Comparison of ENCODE assay signal across 20 mouse cellular contexts in genomic region chr17:43794731-43795280, GRCm38 (mm10). TPM values are rescaled to one million over a fixed set of nuclear protein-coding genes. Genes with fewer than 3 reads are reported as not detected.
A peak's percentile ranks its signal among the peaks of the same experiment; 100 is the strongest.
DNase-seq lines count a peak whose midpoint lies in the region; ATAC-seq lines count a peak whose summit lies in the region.
"Had no signal": no experiment of that assay in that cellular context is flagged by ENCODE, and none has a peak within 500 bp of the region (broad histone marks: within the 10 kb centered on the region; RNA-seq: fewer than 3 reads in every experiment).

No protein-coding gene starts in this region.

- no peak overlapping the region for H3K4me2 ChIP-seq in kidney, embryonic 16.5 days (replicated peaks; ENCODE audit: low read depth, low read length)
- H3K4me2 ChIP-seq: forebrain, embryonic 15.5 days; hindbrain, embryonic 15.5 days; midbrain, embryonic 11.5 days had no signal

- no peak overlapping the region for H3K9ac ChIP-seq in kidney, embryonic 16.5 days (replicated peaks; ENCODE audit: low read length)
- H3K9ac ChIP-seq: forebrain, embryonic 15.5 days; hindbrain, embryonic 15.5 days; liver, embryonic 14.5 days had no signal

- WGBS in kidney, embryonic 16.5 days, result 71% methylated on average over 1 of the region's 1 CpGs

- no peaks in the 10 kb centered on the region for H3K4me1 ChIP-seq in kidney, embryonic 16.5 days (ENCODE audit: insufficient read depth, low read length)
- H3K4me1 ChIP-seq: forebrain, embryonic 15.5 days; hindbrain, embryonic 15.5 days had no signal

- no peak overlapping the region for H3K4me3 ChIP-seq in kidney, embryonic 16.5 days (ENCODE audit: low read length)
- H3K4me3 ChIP-seq: forebrain, embryonic 15.5 days; hindbrain, embryonic 15.5 days; left cerebral cortex, adult 2 months had no signal

- no peaks in the 10 kb centered on the region for H3K36me3 ChIP-seq in kidney, embryonic 16.5 days (ENCODE audit: insufficient read depth, low read length)
- H3K36me3 ChIP-seq: forebrain, embryonic 15.5 days; hindbrain, embryonic 15.5 days had no signal

- H3K27ac ChIP-seq in kidney, embryonic 16.5 days (ENCODE audit: low read length), result no peak overlapping the region
- H3K27ac ChIP-seq: forebrain, embryonic 15.5 days; hindbrain, embryonic 15.5 days; left cerebral cortex, adult 2 months; liver, embryonic 14.5 days had no signal

- no peaks in the 10 kb centered on the region for H3K27me3 ChIP-seq in kidney, embryonic 16.5 days (ENCODE audit: insufficient read depth, low read length)
- H3K27me3 ChIP-seq: forebrain, embryonic 15.5 days; hindbrain, embryonic 15.5 days had no signal

- no peak for ATAC-seq in kidney, embryonic 16.5 days (ENCODE audit: low FRiP score, low TSS enrichment)
- ATAC-seq: forebrain, embryonic 15.5 days; lung, postnatal 0 days had no signal

- H3K9me3 ChIP-seq in kidney, embryonic 16.5 days (ENCODE audit: low read length), result no peaks in the 10 kb centered on the region
- H3K9me3 ChIP-seq: forebrain, embryonic 15.5 days; hindbrain, embryonic 15.5 days had no signal

- DNase-seq in heart, adult 18-20 months, result peak; percentile 59 to 71
- no peak for DNase-seq in heart, adult 8-10 months (ENCODE audit: low spot score)
- peak; percentile 17 for DNase-seq in kidney, postnatal 10 days
- peak; percentile 28 for DNase-seq in c-Kit-positive CD71-negative TER-119-negative erythroid progenitor cells, embryonic 14.5 days (ENCODE audit: low read depth)
- peak; percentile 31 for DNase-seq in heart, postnatal 4 days
- no peak for DNase-seq in right cerebral cortex, postnatal 25 days
- DNase-seq: adrenal gland, adult 8-10 months; cerebellum, adult 2 months; cerebellum, postnatal 25 days; gastrocnemius, postnatal 14 days; kidney, adult 9 months; layer of hippocampus, adult 9-11 months had no signal

RNA-seq across cellular contexts. Expression of gene Rcan2, which starts 6.3 kb away (rescaled TPM):
- total RNA-seq in heart, adult 18-20 months (2021), result 100 to 1,000 TPM; 369 to 400 TPM
- 100 to 1,000 TPM; 431 to 459 (median 436) TPM for total RNA-seq in heart, adult 8-10 months (2022)
- polyA plus RNA-seq in kidney, embryonic 16.5 days (2015; fragmentation: Nextera tagmentation; extraction: Ambion mirVana), result 7.2 and 8.0 TPM in 2 replicates
- 100 to 1,000 TPM; 167 to 178 TPM for total RNA-seq in heart, postnatal 4 days (2021)
- total RNA-seq: MEL had no signal

Comparison
In these comparisons a context has a peak if more than half of its experiments do, and no peak if none do; other contexts are left out.
1. DNase-seq: peak in heart, adult 18-20 months (2 of 2), kidney, postnatal 10 days (single experiment), c-Kit-positive CD71-negative TER-119-negative erythroid progenitor cells, embryonic 14.5 days (single experiment) and heart, postnatal 4 days (single experiment); none in heart, adult 8-10 months (single experiment) and right cerebral cortex, postnatal 25 days (single experiment).